Mouse (Mus musculus) liver, postnatal 0 days (tissue): ENCODE measurements around the gene Atmin. TPM values are rescaled to one million over a fixed set of nuclear protein-coding genes. Genes with fewer than 3 reads are reported as not detected.

Experiments
- ATAC-seq: fragments of 200-750 bp; cut with Nextera tagmentation; 2 replicates; pipeline ENCODE4 v1.8.0; 2017; ENCODE audit warnings: mild to moderate bottlenecking, moderate library complexity
- DNase-seq: peaks from one replicate; pipeline ENCODE4 v3.0.0-alpha.2; 2016
- H3K27ac ChIP-seq: fragments of 300-500 bp; sonication (generic); 2 replicates; pipeline ENCODE4 v1.5.1; 2014; ENCODE audit warnings: antibody characterized with exemption, moderate library complexity, mild to moderate bottlenecking, low read depth
- H3K27me3 ChIP-seq: fragments of 300-500 bp; sonication (generic); 2 replicates; pipeline ENCODE4 v1.6.1; 2014; ENCODE audit warnings: low read length, control low read depth, mixed read lengths; ENCODE audit not compliant: insufficient read depth
- H3K36me3 ChIP-seq: fragments of 300-500 bp; sonication (generic); replicated peaks from 2 replicates; pipeline ENCODE4 v1.6.1; 2014; ENCODE audit warnings: mild to moderate bottlenecking, control low read depth, low read length, moderate library complexity, mixed read lengths; ENCODE audit not compliant: insufficient read depth
- H3K4me1 ChIP-seq: fragments of 300-500 bp; sonication (generic); 2 replicates; pipeline ENCODE4 v1.6.1; 2014; ENCODE audit warnings: antibody characterized with exemption, mild to moderate bottlenecking, control low read depth; ENCODE audit not compliant: insufficient read depth
- H3K4me2 ChIP-seq: fragments of 300-500 bp; sonication (generic); 2 replicates; pipeline ENCODE4 v1.6.1; 2014; ENCODE audit warnings: low read depth, mild to moderate bottlenecking, low read length, moderate library complexity, mixed read lengths
- H3K4me3 ChIP-seq: fragments of 300-500 bp; sonication (generic); 2 replicates; pipeline ENCODE4 v1.5.1; 2014; ENCODE audit warnings: low read depth, low read length
- H3K9ac ChIP-seq: fragments of 300-500 bp; sonication (generic); replicated peaks from 2 replicates; pipeline ENCODE4 v1.6.1; 2014; ENCODE audit warnings: mild to moderate bottlenecking, moderate library complexity
- H3K9me3 ChIP-seq: fragments of 300-500 bp; sonication (generic); 2 replicates; pipeline ENCODE4 v1.6.1; 2016; ENCODE audit warnings: mild to moderate bottlenecking, control low read depth, low read length, mixed read lengths
- CTCF ChIP-seq: sonication (generic); IDR thresholded peaks from 2 replicates; pipeline ENCODE4 v1.5.1; 2016; ENCODE audit warnings: antibody characterized with exemption, low read depth
- EP300 ChIP-seq: IDR thresholded peaks from 2 replicates; pipeline ENCODE4 v1.6.1; 2016; ENCODE audit warnings: antibody characterized with exemption, low read depth, mild to moderate bottlenecking
- WGBS: fragments of 180-500 bp; shearing (Covaris S2); extraction: QIAGEN DNeasy Blood & Tissue Kit; methylation state at CpG from one replicate; pipeline ENCODE4 v1.1.7; 2014; ENCODE audit not compliant: insufficient replicate concordance; 5-methylcytosine and 5-hydroxymethylcytosine counted together
- polyA plus RNA-seq: library from polyadenylated mRNA; unstranded; fragments of >200 nt; fragmentation: Nextera tagmentation; extraction: Ambion mirVana; gene quantifications from 2 replicates; pipeline ENCODE4 v1.2.1, GENCODE M21; 2015

The Atmin gene
- polyA plus RNA-seq, 1 experiment from 2014 or later: 2.9 TPM

DNA sequence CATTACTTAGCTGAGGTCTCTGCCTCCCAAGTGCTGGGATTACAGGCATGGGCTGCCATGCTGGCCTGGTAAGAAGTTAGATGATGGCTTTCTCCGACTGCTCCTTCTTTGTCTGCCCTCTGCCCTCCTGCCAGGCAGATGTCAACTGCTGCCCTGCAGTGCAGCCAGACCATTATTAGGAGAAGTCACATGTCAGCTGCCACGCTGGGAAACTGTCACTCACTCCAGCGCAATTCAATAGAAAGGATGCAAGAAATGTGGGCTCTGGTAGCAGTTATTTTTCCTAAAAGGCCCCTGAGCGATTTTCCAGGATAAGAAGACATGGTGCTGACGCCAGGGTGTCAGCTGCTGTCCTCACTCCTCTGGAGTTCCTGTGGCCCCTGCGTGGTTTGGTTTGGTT, 7.7 kb upstream of the Atmin start:
- no peak for ATAC-seq
- H3K27ac ChIP-seq: no peak overlapping the region
- H3K4me2 ChIP-seq: no peak overlapping the region
- WGBS: 84% methylated on average over 6 of the region's 6 CpGs
- H3K4me3 ChIP-seq: no peak overlapping the region
- no peaks in the 10 kb centered on the region for H3K9me3 ChIP-seq
- no peak overlapping the region for H3K9ac ChIP-seq
- DNase-seq: no peak
- H3K4me1 ChIP-seq: no peaks in the 10 kb centered on the region
- TF ChIP-seq CTCF (no peak), EP300 (no peak)
- no peaks in the 10 kb centered on the region for H3K27me3 ChIP-seq
- H3K36me3 ChIP-seq: peaks cover 55% of the 10 kb centered on the region

DNA sequence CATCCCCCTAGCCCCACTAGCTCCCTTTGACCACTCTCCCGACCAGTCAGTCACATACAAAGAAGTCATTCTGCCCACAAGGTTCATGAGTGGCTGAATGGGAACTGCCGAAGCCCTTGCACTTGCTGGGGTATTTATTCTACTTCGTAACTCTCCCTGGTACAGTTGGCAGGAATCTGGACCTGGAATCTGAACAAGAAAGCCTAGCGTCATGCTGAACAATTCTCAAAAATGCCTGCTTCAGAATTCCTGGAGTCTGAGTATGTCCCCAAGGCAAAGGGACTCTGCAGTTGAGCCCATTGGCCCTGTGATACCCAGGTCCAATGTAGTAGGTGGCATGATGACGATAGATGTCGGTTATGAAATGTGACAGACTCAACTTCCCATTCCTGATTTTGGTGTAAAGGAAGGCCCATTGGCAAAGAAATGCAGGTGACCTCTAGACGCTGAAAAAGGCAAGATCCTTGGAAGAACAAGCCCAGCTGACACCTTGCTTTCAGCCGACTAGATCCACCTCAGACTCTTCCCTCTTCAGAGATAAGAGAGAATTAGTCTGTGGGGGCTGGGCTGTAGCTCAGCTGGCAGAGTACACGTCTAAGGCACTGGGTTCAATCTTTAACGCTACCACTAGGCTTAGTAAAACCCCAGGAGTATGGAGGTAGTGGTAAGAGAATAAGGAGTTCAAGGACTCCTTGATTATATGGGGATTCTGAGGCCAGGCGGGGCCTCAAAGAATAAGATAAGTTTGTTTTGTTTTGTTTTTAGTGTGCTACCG, 722 bp upstream of the Atmin start:
- H3K36me3 ChIP-seq: 0 out of 2 replicates have a peak, but pooled peaks cover 4% of the 10 kb centered on the region
- peak overlapping the region; percentile 97; the same call in 1 of the 2 replicates for H3K4me3 ChIP-seq
- H3K9me3 ChIP-seq: no peaks in the 10 kb centered on the region
- no peak overlapping the region for H3K27ac ChIP-seq
- H3K4me1 ChIP-seq: peaks cover 31% of the 10 kb centered on the region
- no peak overlapping the region for H3K9ac ChIP-seq
- ATAC-seq (no peak), DNase-seq (no peak)
- no peaks in the 10 kb centered on the region for H3K27me3 ChIP-seq
- TF ChIP-seq CTCF (no peak), EP300 (no peak)
- H3K4me2 ChIP-seq: peak overlapping the region; percentile 99
- WGBS: 59% methylated on average over 12 of the region's 12 CpGs

DNA sequence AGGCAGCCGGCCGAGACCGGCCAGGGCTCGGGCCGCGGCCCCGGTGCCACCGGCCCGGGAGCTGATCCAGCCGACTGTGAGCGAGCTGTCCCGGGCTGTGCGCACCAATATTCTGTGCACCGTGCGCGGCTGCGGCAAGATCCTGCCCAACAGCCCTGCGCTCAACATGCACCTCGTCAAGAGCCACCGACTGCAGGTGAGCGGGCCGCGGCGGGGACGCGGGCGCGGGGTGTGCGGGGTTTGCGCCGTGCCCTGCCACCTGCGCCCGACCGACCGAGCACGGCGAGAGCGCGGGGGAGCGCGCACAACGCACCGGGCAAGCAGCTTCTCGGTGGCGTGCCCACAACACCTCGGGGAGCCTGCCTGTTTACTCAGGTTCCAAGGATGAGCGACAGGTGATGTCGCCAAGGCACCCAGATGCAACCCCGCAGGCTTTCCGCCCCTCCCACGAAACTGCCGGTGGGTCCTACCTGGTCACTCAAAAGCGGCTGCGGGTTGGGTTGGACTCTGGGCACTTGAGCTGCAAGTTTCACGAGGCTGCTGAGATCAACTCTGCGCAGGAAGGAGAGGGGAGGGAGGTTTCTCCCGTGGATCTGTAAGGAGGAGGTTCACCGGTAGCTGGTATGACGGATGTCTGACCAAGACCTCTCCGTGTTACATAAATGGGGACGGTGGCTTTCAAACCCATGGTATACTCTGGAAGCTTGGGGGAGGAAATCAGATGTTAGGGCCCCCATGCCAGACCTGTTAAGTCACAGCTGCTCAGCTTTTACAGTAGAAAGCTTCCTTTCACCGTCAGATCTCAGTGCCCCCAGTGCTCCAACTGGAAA, 577 bp downstream of the Atmin start:
- Histone ChIP-seq H3K4me1 (peaks cover 35% of the 10 kb centered on the region), H3K9ac (peak overlapping the region; percentile 87), H3K9me3 (no peaks in the 10 kb centered on the region), H3K36me3 (no peaks in the 10 kb centered on the region), H3K4me2 (peak overlapping the region; percentile 99), H3K4me3 (peak overlapping the region; percentile 97), H3K27ac (peak overlapping the region; percentile 70), H3K27me3 (no peaks in the 10 kb centered on the region)
- TF ChIP-seq CTCF (no peak), EP300 (no peak)
- peak; percentile 62 for ATAC-seq
- DNase-seq: peak; percentile 47
- under 1% methylated on average over 50 of the region's 62 CpGs for WGBS

GRCm38 (mm10) chr8:116944385-116944696, 1.1 kb downstream of the Atmin start:
- DNase-seq: no peak
- Histone ChIP-seq H3K36me3 (no peaks in the 10 kb centered on the region), H3K4me3 (peak overlapping the region; percentile 97), H3K4me2 (peak overlapping the region; percentile 99), H3K9ac (peak overlapping the region; percentile 87), H3K27ac (no peak overlapping the region), H3K27me3 (no peaks in the 10 kb centered on the region), H3K9me3 (no peaks in the 10 kb centered on the region), H3K4me1 (peaks cover 35% of the 10 kb centered on the region)
- TF ChIP-seq EP300: no peak
- no peak for TF ChIP-seq CTCF
- WGBS: 7% methylated on average over 4 of the region's 4 CpGs
- ATAC-seq: no peak

- Histone ChIP-seq H3K36me3 (no peaks in the 10 kb centered on the region), H3K27me3 (no peaks in the 10 kb centered on the region), H3K4me1 (peaks cover 35% of the 10 kb centered on the region), H3K4me3 (no peak overlapping the region), H3K9ac (no peak overlapping the region), H3K9me3 (no peaks in the 10 kb centered on the region), H3K27ac (peak overlapping the region; percentile 65; the same call in 1 of the 2 replicates), H3K4me2 (peak overlapping the region; percentile 99)
- ATAC-seq (peak; percentile 40), DNase-seq (no peak)
- WGBS: 57% methylated on average over 9 of the region's 9 CpGs
- TF ChIP-seq EP300: peak; percentile 81
- no peak for TF ChIP-seq CTCF
Observed at GRCm38 (mm10) chr8:116945169-116945910, 2.1 kb downstream of the Atmin start.

- Histone ChIP-seq H3K4me2 (peak overlapping the region; percentile 70), H3K9me3 (no peaks in the 10 kb centered on the region), H3K27me3 (no peaks in the 10 kb centered on the region), H3K9ac (no peak overlapping the region; the same call in 1 of the 2 replicates), H3K27ac (peak overlapping the region; percentile 65), H3K4me3 (peak overlapping the region; percentile 33), H3K4me1 (peaks cover 37% of the 10 kb centered on the region), H3K36me3 (no peaks in the 10 kb centered on the region)
- TF ChIP-seq EP300 (no peak), CTCF (no peak)
- ATAC-seq: no peak
- 40% methylated on average over 21 of the region's 21 CpGs for WGBS
- DNase-seq: peak; percentile 24
Observed at GRCm38 (mm10) chr8:116946268-116946838, 3.2 kb downstream of the Atmin start.
